Comparison of ENCODE assay signal across 14 mouse cellular contexts in genomic region chr10:24258885-24259284, GRCm38 (mm10). TPM values are rescaled to one million over a fixed set of nuclear protein-coding genes. Genes with fewer than 3 reads are reported as not detected.
"Had no signal": no experiment of that assay in that cellular context is flagged by ENCODE, and none has a peak within 500 bp of the region (broad histone marks: within the 10 kb centered on the region; RNA-seq: fewer than 3 reads in every experiment).

No protein-coding gene starts in this region.

- H3K36me3 ChIP-seq: intestine, embryonic 15.5 days; limb, embryonic 15.5 days; liver, embryonic 12.5 days; midbrain, embryonic 12.5 days; neural tube, embryonic 13.5 days had no signal

- H3K9ac ChIP-seq: intestine, embryonic 15.5 days; limb, embryonic 15.5 days; liver, embryonic 12.5 days; lung, embryonic 14.5 days; midbrain, embryonic 12.5 days; neural tube, embryonic 13.5 days had no signal

- ATAC-seq: intestine, embryonic 15.5 days had no signal

- H3K4me1 ChIP-seq: intestine, embryonic 15.5 days; liver, embryonic 12.5 days; megakaryocyte, embryonic 14.5 days; midbrain, embryonic 12.5 days; neural tube, embryonic 13.5 days had no signal

- H3K27ac ChIP-seq: intestine, embryonic 15.5 days; limb, embryonic 15.5 days; liver, embryonic 12.5 days; macrophage; midbrain, embryonic 12.5 days; neural tube, embryonic 13.5 days; stomach, postnatal 0 days had no signal

- H3K9me3 ChIP-seq: intestine, embryonic 15.5 days; limb, embryonic 15.5 days; liver, embryonic 12.5 days; midbrain, embryonic 12.5 days; neural tube, embryonic 13.5 days had no signal

- H3K4me2 ChIP-seq: intestine, embryonic 15.5 days; limb, embryonic 15.5 days; liver, embryonic 12.5 days; lung, embryonic 14.5 days; midbrain, embryonic 12.5 days; neural tube, embryonic 13.5 days had no signal

- H3K27me3 ChIP-seq: intestine, embryonic 15.5 days; limb, embryonic 15.5 days; liver, embryonic 12.5 days; megakaryocyte, embryonic 14.5 days; midbrain, embryonic 12.5 days; neural tube, embryonic 13.5 days had no signal

- DNase-seq: kidney, adult 2 months; left cerebral cortex, postnatal 4 days; lung, embryonic 14.5 days; lung, postnatal 14 days; right cerebral cortex, postnatal 14 days; thymus, postnatal 4 days had no signal

- H3K4me3 ChIP-seq: intestine, embryonic 15.5 days; limb, embryonic 15.5 days; liver, embryonic 12.5 days; megakaryocyte, embryonic 14.5 days; midbrain, embryonic 12.5 days; neural tube, embryonic 13.5 days had no signal

RNA-seq across cellular contexts. Expression of gene Moxd1, which starts 35.6 kb away (rescaled TPM):
- polyA plus RNA-seq: macrophage had no signal
